Mouse (Mus musculus) spleen, postnatal 4 days (tissue): ENCODE measurements around the gene Rgcc.

ENCODE experiments used
- DNase-seq, 2 experiments: peaks; one replicate each; pipeline ENCODE4 v3.0.0; 2022; ENCODE audit warnings: low spot score in 2 of 2

The Rgcc gene

GRCm38 (mm10) chr14:79279494-79279893, 22.0 kb downstream of the Rgcc start:
- DNase-seq, result no peak

GRCm38 (mm10) chr14:79278927-79279326, 22.5 kb downstream of the Rgcc start:
- DNase-seq, result no peak

- DNase-seq, result no peak
Observed at GRCm38 (mm10) chr14:79277922-79278321, 23.5 kb downstream of the Rgcc start.

GRCm38 (mm10) chr14:79275870-79276395, 25.5 kb downstream of the Rgcc start:
- DNase-seq, result no peak

GRCm38 (mm10) chr14:79275441-79275840, 26.0 kb downstream of the Rgcc start:
- DNase-seq, result no peak

- no peak for DNase-seq
Observed at GRCm38 (mm10) chr14:79273697-79274477, 27.6 kb downstream of the Rgcc start.

- no peak for DNase-seq
Observed at GRCm38 (mm10) chr14:79272991-79273390, 28.5 kb downstream of the Rgcc start.

- DNase-seq, result no peak
Observed at GRCm38 (mm10) chr14:79272188-79272694, 29.2 kb downstream of the Rgcc start.

GRCm38 (mm10) chr14:79269551-79269950, 31.9 kb downstream of the Rgcc start:
- DNase-seq, result no peak

GRCm38 (mm10) chr14:79267878-79268277, 33.6 kb downstream of the Rgcc start:
- no peak for DNase-seq

- DNase-seq, result no peak
Observed at GRCm38 (mm10) chr14:79267382-79267781, 34.1 kb downstream of the Rgcc start.

GRCm38 (mm10) chr14:79266408-79266807, 35.0 kb downstream of the Rgcc start:
- no peak for DNase-seq

GRCm38 (mm10) chr14:79265738-79266137, 35.7 kb downstream of the Rgcc start:
- no peak for DNase-seq

- DNase-seq, result no peak
Observed at GRCm38 (mm10) chr14:79263321-79263720, 38.1 kb downstream of the Rgcc start.

GRCm38 (mm10) chr14:79262677-79263076, 38.8 kb downstream of the Rgcc start:
- DNase-seq, result no peak

- no peak for DNase-seq
Observed at GRCm38 (mm10) chr14:79259062-79259779, 42.2 kb downstream of the Rgcc start.

- no peak for DNase-seq
Observed at GRCm38 (mm10) chr14:79256656-79257055, 44.8 kb downstream of the Rgcc start.

- no peak for DNase-seq
Observed at GRCm38 (mm10) chr14:79255786-79256185, 45.7 kb downstream of the Rgcc start.

GRCm38 (mm10) chr14:79251727-79252285, 49.6 kb downstream of the Rgcc start:
- DNase-seq, result no peak

GRCm38 (mm10) chr14:79244571-79244970, 56.9 kb downstream of the Rgcc start:
- no peak for DNase-seq

GRCm38 (mm10) chr14:79243038-79243883, 58.2 kb downstream of the Rgcc start:
- peak in 1 of 2 experiments; percentile 38 for DNase-seq

GRCm38 (mm10) chr14:79242386-79242720, 59.1 kb downstream of the Rgcc start:
- no peak for DNase-seq
